Mouse (Mus musculus): Measurements from ENCODE around the gene Olfr493. TPM values are rescaled to one million over a fixed set of nuclear protein-coding genes. Genes with fewer than 3 reads are reported as not detected.

Olfr493 gene
- not detected for total RNA-seq (2021)
- not detected in 2 replicates for polyA plus RNA-seq (2012; rRNA removed)
- long read RNA-seq = 0 reads

DNA sequence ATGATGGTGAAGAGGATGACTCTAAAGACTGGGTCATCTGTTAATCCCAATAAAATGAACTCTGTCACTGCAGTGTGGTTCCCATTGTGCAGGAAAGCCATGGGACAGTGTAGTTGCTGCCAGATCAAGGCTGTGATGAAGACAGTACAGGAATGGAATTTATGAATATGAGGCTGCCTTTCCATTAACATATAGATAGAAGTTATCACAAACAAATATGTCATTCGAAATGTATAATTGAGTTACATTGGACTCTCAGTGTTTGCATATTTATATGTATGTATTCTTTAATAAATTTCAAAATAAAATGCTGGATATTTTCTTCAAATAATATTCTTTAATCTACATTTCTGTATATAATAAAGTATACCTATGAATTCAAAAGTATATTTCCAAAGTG is at the start of gene Olfr493:
Gene Olfr493, minus strand, starts transcription at position 101 of the 400 bp plus-strand sequence.
- no peaks in the 10 kb centered on the region for H3K79me2 ChIP-seq (replicated peaks; ENCODE audit: control insufficient read depth, insufficient read depth, low read length)
- WGBS = 36% methylated on average over 1 of the region's 1 CpGs
- H3K36me3 ChIP-seq (ENCODE audit: control insufficient read depth, insufficient read depth, low read length) = no peaks in the 10 kb centered on the region
- no peak within 1 kb of the TSS for H3K9ac ChIP-seq (ENCODE audit: low read depth, low read length)
- no peak within 1 kb of the TSS for H3K4me3 ChIP-seq
- no peak for DNase-seq
- no peak within 1 kb of the TSS for H3K27ac ChIP-seq
- intact Hi-C loops (cut with DNase I) = no loop called here
- H3K4me1 ChIP-seq (ENCODE audit: control insufficient read depth, insufficient read depth, low read length) = no peaks in the 10 kb centered on the region
- no peak for TF ChIP-seq POLR2A (IDR thresholded peaks at IDR 0.05; ENCODE audit: insufficient read depth, low read depth, low read length)
- no peak for TF ChIP-seq CTCF (IDR thresholded peaks at IDR 0.05)
- no peak for TF ChIP-seq EP300 (IDR thresholded peaks at IDR 0.05; ENCODE audit: insufficient read depth, low read depth, low read length)
- no peaks in the 10 kb centered on the region for H3K27me3 ChIP-seq (ENCODE audit: control insufficient read depth, insufficient read depth, low read length)

DNA sequence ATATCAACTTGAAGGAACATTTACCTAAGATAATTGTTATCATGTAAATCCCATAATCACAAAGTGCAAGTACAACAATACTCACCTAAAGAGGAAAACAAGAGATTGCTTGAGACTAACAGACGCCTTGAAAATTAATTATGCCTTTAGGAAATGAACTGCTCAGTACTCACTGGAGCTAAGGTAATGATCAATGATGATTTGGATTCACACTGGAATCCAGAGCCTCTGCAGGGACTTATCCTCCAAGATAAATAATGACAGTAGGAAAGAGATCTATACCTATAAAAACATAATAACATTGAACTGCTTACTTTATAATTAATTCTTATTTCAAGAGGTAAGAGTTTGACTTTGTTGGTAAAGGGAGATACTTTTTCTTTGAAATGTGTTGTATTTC is 46.1 kb upstream of the Olfr493 start, which contains the start of gene Olfr495:
Gene Olfr495, plus strand, starts transcription at position 301 of the 400 bp plus-strand sequence.
- no peak within 1 kb of the TSS for H3K4me3 ChIP-seq
- 46% methylated on average over 1 of the region's 1 CpGs for WGBS

DNA sequence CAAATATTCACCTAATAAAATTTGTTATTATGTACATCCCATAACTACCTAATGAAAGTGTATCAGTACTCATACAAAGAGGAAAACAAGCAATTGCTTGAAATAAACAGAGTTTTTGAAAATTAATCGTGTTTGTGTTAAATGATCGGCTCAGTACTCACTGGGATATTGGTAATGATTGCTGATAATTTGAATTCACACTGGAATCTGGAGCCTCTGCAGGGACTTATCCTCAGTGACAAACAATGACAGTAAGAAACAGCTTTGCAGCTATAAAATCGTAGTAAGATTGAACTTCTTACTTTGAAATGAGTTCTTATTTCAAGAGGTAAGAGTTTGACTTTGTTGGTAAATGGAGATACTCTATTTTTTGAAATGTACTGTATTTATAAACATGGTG is 18.3 kb upstream of the Olfr493 start, which contains the start of gene Olfr494:
Gene Olfr494, plus strand, starts transcription at position 301 of the 400 bp plus-strand sequence.
- no peak within 1 kb of the TSS for H3K27ac ChIP-seq
- WGBS = 61% methylated on average over 3 of the region's 3 CpGs
- H3K4me1 ChIP-seq (ENCODE audit: control insufficient read depth, insufficient read depth, low read length) = no peaks in the 10 kb centered on the region
- no peaks in the 10 kb centered on the region for H3K79me2 ChIP-seq (replicated peaks; ENCODE audit: control insufficient read depth, insufficient read depth, low read length)
- no peaks in the 10 kb centered on the region for H3K27me3 ChIP-seq (ENCODE audit: control insufficient read depth, insufficient read depth, low read length)
- H3K9ac ChIP-seq (ENCODE audit: low read depth, low read length) = no peak within 1 kb of the TSS
- no peak for DNase-seq
- intact Hi-C loops (cut with DNase I) = no loop called here
- no peak for TF ChIP-seq EP300 (IDR thresholded peaks at IDR 0.05; ENCODE audit: insufficient read depth, low read depth, low read length)
- no peak for TF ChIP-seq CTCF (IDR thresholded peaks at IDR 0.05)
- TF ChIP-seq POLR2A (IDR thresholded peaks at IDR 0.05; ENCODE audit: insufficient read depth, low read depth, low read length) = no peak
- no peaks in the 10 kb centered on the region for H3K36me3 ChIP-seq (ENCODE audit: control insufficient read depth, insufficient read depth, low read length)
- no peak within 1 kb of the TSS for H3K4me3 ChIP-seq

More for the DNA sequence above, 46.1 kb upstream of the Olfr493 start, which contains the start of gene Olfr495:
- no peaks in the 10 kb centered on the region for H3K27me3 ChIP-seq (ENCODE audit: control insufficient read depth, insufficient read depth, low read length)
- H3K36me3 ChIP-seq (ENCODE audit: control insufficient read depth, insufficient read depth, low read length) = no peaks in the 10 kb centered on the region
- no peaks in the 10 kb centered on the region for H3K4me1 ChIP-seq (ENCODE audit: control insufficient read depth, insufficient read depth, low read length)
- DNase-seq = no peak
- intact Hi-C loops (cut with DNase I) = no loop called here
- no peak within 1 kb of the TSS for H3K9ac ChIP-seq (ENCODE audit: low read depth, low read length)
- no peak within 1 kb of the TSS for H3K27ac ChIP-seq
- no peak for TF ChIP-seq EP300 (IDR thresholded peaks at IDR 0.05; ENCODE audit: insufficient read depth, low read depth, low read length)
- no peak for TF ChIP-seq POLR2A (IDR thresholded peaks at IDR 0.05; ENCODE audit: insufficient read depth, low read depth, low read length)
- TF ChIP-seq CTCF (IDR thresholded peaks at IDR 0.05) = no peak
- no peaks in the 10 kb centered on the region for H3K79me2 ChIP-seq (replicated peaks; ENCODE audit: control insufficient read depth, insufficient read depth, low read length)

GRCm38 (mm10) chr7:108323574-108323973 is 23.2 kb downstream of the Olfr493 start, which contains the start of gene Olfr492:
Gene Olfr492 (minus strand): TSS chr7:108323674.
- intact Hi-C loops (cut with DNase I) = no loop called here
- H3K27me3 ChIP-seq (ENCODE audit: control insufficient read depth, insufficient read depth, low read length) = no peaks in the 10 kb centered on the region
- H3K27ac ChIP-seq = no peak within 1 kb of the TSS
- H3K36me3 ChIP-seq (ENCODE audit: control insufficient read depth, insufficient read depth, low read length) = no peaks in the 10 kb centered on the region
- no peak within 1 kb of the TSS for H3K4me3 ChIP-seq
- 53% methylated on average over 2 of the region's 2 CpGs for WGBS
- no peaks in the 10 kb centered on the region for H3K79me2 ChIP-seq (replicated peaks; ENCODE audit: control insufficient read depth, insufficient read depth, low read length)
- no peaks in the 10 kb centered on the region for H3K4me1 ChIP-seq (ENCODE audit: control insufficient read depth, insufficient read depth, low read length)
- TF ChIP-seq EP300 (IDR thresholded peaks at IDR 0.05; ENCODE audit: insufficient read depth, low read depth, low read length) (no peak), CTCF (IDR thresholded peaks at IDR 0.05) (no peak), POLR2A (IDR thresholded peaks at IDR 0.05; ENCODE audit: insufficient read depth, low read depth, low read length) (no peak)
- no peak within 1 kb of the TSS for H3K9ac ChIP-seq (ENCODE audit: low read depth, low read length)
- no peak for DNase-seq

GRCm38 (mm10) chr7:108313151-108313550 is 33.6 kb downstream of the Olfr493 start, which contains the start of gene Olfr491:
Gene Olfr491 (plus strand): TSS chr7:108313451.
- no peak for DNase-seq
- intact Hi-C loops (cut with DNase I) = no loop called here
- H3K79me2 ChIP-seq (replicated peaks; ENCODE audit: control insufficient read depth, insufficient read depth, low read length) = no peaks in the 10 kb centered on the region
- no peaks in the 10 kb centered on the region for H3K27me3 ChIP-seq (ENCODE audit: control insufficient read depth, insufficient read depth, low read length)
- H3K4me3 ChIP-seq = no peak within 1 kb of the TSS
- no peak within 1 kb of the TSS for H3K9ac ChIP-seq (ENCODE audit: low read depth, low read length)
- no peaks in the 10 kb centered on the region for H3K36me3 ChIP-seq (ENCODE audit: control insufficient read depth, insufficient read depth, low read length)
- no peaks in the 10 kb centered on the region for H3K4me1 ChIP-seq (ENCODE audit: control insufficient read depth, insufficient read depth, low read length)
- TF ChIP-seq CTCF (IDR thresholded peaks at IDR 0.05) = no peak
- no peak for TF ChIP-seq POLR2A (IDR thresholded peaks at IDR 0.05; ENCODE audit: insufficient read depth, low read depth, low read length)
- TF ChIP-seq EP300 (IDR thresholded peaks at IDR 0.05; ENCODE audit: insufficient read depth, low read depth, low read length) = no peak
- no peak within 1 kb of the TSS for H3K27ac ChIP-seq
- WGBS = 56% methylated on average over 1 of the region's 1 CpGs

Other genes with a start within 250 kb of the Olfr493 start
- gene Olfr482, start 249.4 kb downstream of the Olfr493 start, total RNA-seq (2021) = under 1 TPM; 0.68 to 0.91 TPM
- not detected in 2 replicates for gene Olfr482, start 249.4 kb downstream of the Olfr493 start, polyA plus RNA-seq (2012; rRNA removed)
- gene Olfr483, start 246.1 kb downstream of the Olfr493 start, total RNA-seq (2021) = not detected
- not detected in 2 replicates for gene Olfr483, start 246.1 kb downstream of the Olfr493 start, polyA plus RNA-seq (2012; rRNA removed)
- gene Olfr484, start 219.5 kb downstream of the Olfr493 start, total RNA-seq (2021) = not detected
- not detected in 2 replicates for gene Olfr484, start 219.5 kb downstream of the Olfr493 start, polyA plus RNA-seq (2012; rRNA removed)
- gene Olfr485, start 187.1 kb downstream of the Olfr493 start, total RNA-seq (2021) = not detected
- not detected in 2 replicates for gene Olfr485, start 187.1 kb downstream of the Olfr493 start, polyA plus RNA-seq (2012; rRNA removed)
- gene Olfr486, start 174.2 kb downstream of the Olfr493 start, total RNA-seq (2021) = not detected
- gene Olfr486, start 174.2 kb downstream of the Olfr493 start, polyA plus RNA-seq (2012; rRNA removed) = not detected in 2 replicates
- gene Olfr487, start 132.3 kb downstream of the Olfr493 start, total RNA-seq (2021) = not detected
- not detected in 2 replicates for gene Olfr487, start 132.3 kb downstream of the Olfr493 start, polyA plus RNA-seq (2012; rRNA removed)
- gene Olfr488, start 88.6 kb downstream of the Olfr493 start, total RNA-seq (2021) = not detected
- gene Olfr488, start 88.6 kb downstream of the Olfr493 start, polyA plus RNA-seq (2012; rRNA removed) = not detected in 2 replicates
- not detected for gene Olfr490, start 58.0 kb downstream of the Olfr493 start, total RNA-seq (2021)
- gene Olfr490, start 58.0 kb downstream of the Olfr493 start, polyA plus RNA-seq (2012; rRNA removed) = not detected in 2 replicates
- not detected for gene Olfr491, start 33.5 kb downstream of the Olfr493 start, total RNA-seq (2021)
- not detected in 2 replicates for gene Olfr491, start 33.5 kb downstream of the Olfr493 start, polyA plus RNA-seq (2012; rRNA removed)
- not detected for gene Olfr492, start 23.3 kb downstream of the Olfr493 start, total RNA-seq (2021)
- not detected in 2 replicates for gene Olfr492, start 23.3 kb downstream of the Olfr493 start, polyA plus RNA-seq (2012; rRNA removed)
- not detected for gene Olfr494, start 18.4 kb upstream of the Olfr493 start, total RNA-seq (2021)
- not detected in 2 replicates for gene Olfr494, start 18.4 kb upstream of the Olfr493 start, polyA plus RNA-seq (2012; rRNA removed)
- not detected for gene Olfr495, start 46.2 kb upstream of the Olfr493 start, total RNA-seq (2021)
- not detected in 2 replicates for gene Olfr495, start 46.2 kb upstream of the Olfr493 start, polyA plus RNA-seq (2012; rRNA removed)
- not detected for gene Olfr497, start 73.4 kb upstream of the Olfr493 start, total RNA-seq (2021)
- not detected in 2 replicates for gene Olfr497, start 73.4 kb upstream of the Olfr493 start, polyA plus RNA-seq (2012; rRNA removed)
- gene Olfr498, start 118.3 kb upstream of the Olfr493 start, total RNA-seq (2021) = not detected
- gene Olfr498, start 118.3 kb upstream of the Olfr493 start, polyA plus RNA-seq (2012; rRNA removed) = not detected in 2 replicates
- gene Olfr502, start 178.1 kb upstream of the Olfr493 start, total RNA-seq (2021) = not detected
- not detected in 2 replicates for gene Olfr502, start 178.1 kb upstream of the Olfr493 start, polyA plus RNA-seq (2012; rRNA removed)
- gene Olfr503, start 197.5 kb upstream of the Olfr493 start, total RNA-seq (2021) = not detected
- gene Olfr503, start 197.5 kb upstream of the Olfr493 start, polyA plus RNA-seq (2012; rRNA removed) = not detected in 2 replicates
- gene Olfr504, start 218.8 kb upstream of the Olfr493 start, total RNA-seq (2021) = not detected
- gene Olfr504, start 218.8 kb upstream of the Olfr493 start, polyA plus RNA-seq (2012; rRNA removed) = not detected in 2 replicates

All from heart, adult 2 months (tissue).